Mouse (Mus musculus) thymus, postnatal 10 days (tissue): Measurements from ENCODE around the gene Eef2kmt.
A peak's percentile ranks its signal among the peaks of the same experiment; 100 is the strongest.

Source experiments
- DNase-seq, 2 experiments: peaks; one replicate each; pipeline ENCODE4 v3.0.0; 2021; ENCODE audit warnings: low spot score in 2 of 2

Eef2kmt gene

GRCm38 (mm10) chr16:5222140-5222539, 33.6 kb downstream of the Eef2kmt start, which contains the start of gene AU021092:
TSS of gene AU021092 (minus strand) at chr16:5222299.
- no peak for DNase-seq

GRCm38 (mm10) chr16:5221403-5221802, 34.4 kb downstream of the Eef2kmt start:
- DNase-seq: no peak

- no peak for DNase-seq
Observed at GRCm38 (mm10) chr16:5217341-5218133, 38.2 kb downstream of the Eef2kmt start.

- DNase-seq: no peak
Observed at GRCm38 (mm10) chr16:5216686-5217085, 39.1 kb downstream of the Eef2kmt start.

GRCm38 (mm10) chr16:5214126-5214525, 41.7 kb downstream of the Eef2kmt start:
- no peak for DNase-seq

GRCm38 (mm10) chr16:5212150-5212549, 43.6 kb downstream of the Eef2kmt start:
- no peak for DNase-seq

GRCm38 (mm10) chr16:5210365-5210764, 45.4 kb downstream of the Eef2kmt start:
- no peak for DNase-seq

GRCm38 (mm10) chr16:5206051-5206450, 49.7 kb downstream of the Eef2kmt start:
- no peak for DNase-seq

GRCm38 (mm10) chr16:5205431-5205970, 50.3 kb downstream of the Eef2kmt start:
- DNase-seq: no peak

GRCm38 (mm10) chr16:5203668-5204433, 51.9 kb downstream of the Eef2kmt start, which contains the start of gene Nagpa:
TSS of gene Nagpa (minus strand) at chr16:5204012.
- DNase-seq: peak; percentile 58 to 70

GRCm38 (mm10) chr16:5203200-5203599, 52.6 kb downstream of the Eef2kmt start:
- DNase-seq: peak; percentile 20

- DNase-seq: peak; percentile 10 to 41
Observed at GRCm38 (mm10) chr16:5202681-5203080, 53.1 kb downstream of the Eef2kmt start.

GRCm38 (mm10) chr16:5195080-5195479, 60.7 kb downstream of the Eef2kmt start:
- peak in 1 of 2 experiments; percentile 50 for DNase-seq
